Mouse (Mus musculus) cortical plate, adult 2 months (tissue): ENCODE data around the gene Zswim4.

ENCODE experiments used
- CTCF ChIP-seq: fragments of 200-500 bp; IDR thresholded peaks from 2 replicates; pipeline ENCODE4 v1.5.1; 2011; ENCODE audit warnings: mild to moderate bottlenecking, control low read depth, low read length; ENCODE audit not compliant: insufficient read depth; ENCODE audit errors: extremely low read depth
- POLR2A ChIP-seq: fragments of 200-500 bp; IDR thresholded peaks from 2 replicates; pipeline ENCODE4 v1.6.1; 2011; ENCODE audit warnings: mild to moderate bottlenecking, low read length, control low read depth; ENCODE audit not compliant: insufficient read depth; ENCODE audit errors: extremely low read depth

DNA sequence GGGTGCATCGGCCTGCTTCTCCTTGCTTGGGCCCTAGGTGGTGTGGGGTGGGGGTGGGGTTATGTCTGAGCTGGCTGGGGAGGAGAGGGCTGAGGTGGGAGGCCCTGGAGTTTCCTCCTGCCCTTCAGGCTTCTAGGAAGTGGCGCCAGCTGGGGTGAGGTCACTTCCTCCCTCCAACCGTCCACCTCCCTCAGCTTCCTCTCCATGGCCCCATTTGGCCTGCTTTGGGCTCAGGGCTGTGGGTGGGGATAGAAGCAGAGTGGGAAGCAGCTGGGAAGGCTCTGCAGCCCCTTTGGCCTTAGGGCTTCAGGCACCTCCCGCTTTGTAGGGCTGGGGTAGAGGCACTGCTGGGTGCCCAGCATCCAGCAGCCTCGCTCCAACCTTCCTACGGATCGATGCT is 29.0 kb downstream of the Zswim4 start:
- TF ChIP-seq CTCF (no peak), POLR2A (no peak)
